Mouse (Mus musculus): ENCODE measurements around the gene Zmiz1. TPM values are rescaled to one million over a fixed set of nuclear protein-coding genes. Genes with fewer than 3 reads are reported as not detected.

Gene Zmiz1
- total and polyA plus RNA-seq, 3 experiments: 3.7 to 45.8 (median 11.1) TPM

GRCm38 (mm10) chr14:25661185-25661920, 202.4 kb downstream of the Zmiz1 start:
- no peaks in the 10 kb centered on the region for H3K79me2 ChIP-seq (replicated peaks; ENCODE audit: control insufficient read depth, extremely low read depth, insufficient read depth, poor library complexity, severe bottlenecking)
- no peak for DNase-seq (ENCODE audit: extremely low read depth)
- TF ChIP-seq EP300 (IDR thresholded peaks at IDR 0.05; ENCODE audit: low read length): no peak
- no peak for TF ChIP-seq ELF1 (IDR thresholded peaks at IDR 0.05; ENCODE audit: low read depth, low read length)
- no peak for TF ChIP-seq PAX5 (IDR thresholded peaks at IDR 0.05; ENCODE audit: low read length)
- H3K36me3 ChIP-seq (replicated peaks in 1 of 2; ENCODE audit: control insufficient read depth in 1 of 2, insufficient read depth in 1 of 2, low read length in 1 of 2): peaks cover 90 to 98% of the 10 kb centered on the region in 2 experiments
- dilution Hi-C loops (cut with MboI; ENCODE audit: extremely low pct_ligation_motif_present, extremely low pct_unique_long_range_greater_than_20kb, low sequenced_read_pairs) (no loop called here), in situ Hi-C loops (cut with MboI; ENCODE audit: low pct_ligation_motif_present, low pct_unique_long_range_greater_than_20kb, low sequenced_read_pairs) (no loop called here)
- no peak overlapping the region for H3K4me2 ChIP-seq (ENCODE audit: insufficient read depth, low read depth, poor library complexity, severe bottlenecking)
- H3K9me3 ChIP-seq (replicated peaks; ENCODE audit: low read length): no peaks in the 10 kb centered on the region
- peaks cover 0 to 9% of the 10 kb centered on the region in 2 experiments; a peak in 1 of 4 replicates for H3K4me1 ChIP-seq (ENCODE audit: control insufficient read depth in 1 of 2, insufficient read depth in 2 of 2)
- H3K9ac ChIP-seq (ENCODE audit: insufficient read depth, low read depth): no peak overlapping the region
- H3K27ac ChIP-seq (ENCODE audit: insufficient read depth, low read depth): no peak overlapping the region
- H3K27me3 ChIP-seq (replicated peaks): no peaks in the 10 kb centered on the region
- no peak overlapping the region for H3K4me3 ChIP-seq (replicated peaks in 1 of 3; ENCODE audit: low read depth in 2 of 3, low read length in 2 of 3, poor library complexity in 1 of 3)

- Histone ChIP-seq H3K79me2 (replicated peaks; ENCODE audit: control insufficient read depth, extremely low read depth, insufficient read depth, poor library complexity, severe bottlenecking) (no peaks in the 10 kb centered on the region), H3K9me3 (replicated peaks; ENCODE audit: low read length) (no peaks in the 10 kb centered on the region), H3K4me1 (ENCODE audit: control insufficient read depth in 1 of 2, insufficient read depth in 2 of 2) (peaks cover 0 to 23% of the 10 kb centered on the region in 2 experiments; a peak in 1 of 4 replicates), H3K27me3 (replicated peaks) (no peaks in the 10 kb centered on the region), H3K9ac (ENCODE audit: insufficient read depth, low read depth) (no peak overlapping the region), H3K27ac (ENCODE audit: insufficient read depth, low read depth) (no peak overlapping the region), H3K4me2 (ENCODE audit: insufficient read depth, low read depth, poor library complexity, severe bottlenecking) (no peak overlapping the region), H3K36me3 (replicated peaks in 1 of 2; ENCODE audit: control insufficient read depth in 1 of 2, insufficient read depth in 1 of 2, low read length in 1 of 2) (peaks cover 68 to 76% of the 10 kb centered on the region in 2 experiments), H3K4me3 (replicated peaks in 1 of 3; ENCODE audit: low read depth in 2 of 3, low read length in 2 of 3, poor library complexity in 1 of 3) (no peak overlapping the region)
- no peak for TF ChIP-seq TCF12 (IDR thresholded peaks at IDR 0.05; ENCODE audit: low read depth, low read length)
- TF ChIP-seq E2F4 (IDR thresholded peaks at IDR 0.05; ENCODE audit: insufficient replicate concordance, low read depth, low read length): no peak
- no peak for TF ChIP-seq CTCF (conservative IDR thresholded peaks at IDR 0.05 in 1 of 2, IDR thresholded peaks at IDR 0.05 in 1 of 2; ENCODE audit: low read depth in 2 of 2, low read length in 2 of 2)
- TF ChIP-seq POLR2AphosphoS2 (IDR thresholded peaks at IDR 0.05; ENCODE audit: low read depth, low read length): no peak
- no peak for TF ChIP-seq NELFE (IDR thresholded peaks at IDR 0.05; ENCODE audit: low read depth, low read length)
- TF ChIP-seq ZMIZ1 (IDR thresholded peaks at IDR 0.05; ENCODE audit: low read depth, low read length): no peak
- TF ChIP-seq NRF1 (IDR thresholded peaks at IDR 0.05; ENCODE audit: low read depth, low read length): no peak
- no peak for TF ChIP-seq CHD1 (IDR thresholded peaks at IDR 0.05; ENCODE audit: low read depth, low read length)
- TF ChIP-seq ZC3H11A (IDR thresholded peaks at IDR 0.05; ENCODE audit: low read depth, low read length): no peak
- no peak for TF ChIP-seq USF2 (conservative IDR thresholded peaks at IDR 0.05; ENCODE audit: low read depth, low read length)
- TF ChIP-seq BHLHE40 (IDR thresholded peaks at IDR 0.05; ENCODE audit: low read depth, low read length): no peak
- dilution Hi-C loops (cut with MboI; ENCODE audit: extremely low pct_ligation_motif_present, extremely low pct_unique_long_range_greater_than_20kb, low sequenced_read_pairs): no loop called here
- DNase-seq (ENCODE audit: extremely low read depth): no peak
- in situ Hi-C loops (cut with MboI; ENCODE audit: low pct_ligation_motif_present, low pct_unique_long_range_greater_than_20kb, low sequenced_read_pairs): no loop called here
Observed at GRCm38 (mm10) chr14:25663649-25664309, 204.8 kb downstream of the Zmiz1 start.

All from CH12.LX (cell line).